Mouse (Mus musculus) hindbrain, embryonic 12.5 days (tissue): ENCODE results near the gene Elmo1. TPM values are rescaled to one million over a fixed set of nuclear protein-coding genes. Genes with fewer than 3 reads are reported as not detected.

Experiments
- ATAC-seq: fragments of 200-750 bp; cut with Nextera tagmentation; 2 replicates; pipeline ENCODE4 v1.8.0; 2017; ENCODE audit warnings: moderate TSS enrichment; ENCODE audit not compliant: low FRiP score
- H3K27ac ChIP-seq: fragments of 300-500 bp; sonication (generic); 2 replicates; pipeline ENCODE4 v1.5.1; 2016; ENCODE audit warnings: mild to moderate bottlenecking
- H3K27me3 ChIP-seq: fragments of 300-500 bp; sonication (generic); 2 replicates; pipeline ENCODE4 v1.6.1; 2016; ENCODE audit warnings: mild to moderate bottlenecking
- H3K36me3 ChIP-seq: fragments of 300-500 bp; sonication (generic); 2 replicates; pipeline ENCODE4 v1.6.1; 2016; ENCODE audit warnings: mild to moderate bottlenecking
- H3K4me1 ChIP-seq: fragments of 300-500 bp; sonication (generic); 2 replicates; pipeline ENCODE4 v1.6.1; 2016
- H3K4me2 ChIP-seq: fragments of 300-500 bp; sonication (generic); replicated peaks from 2 replicates; pipeline ENCODE4 v1.6.1; 2016; ENCODE audit warnings: mild to moderate bottlenecking
- H3K4me3 ChIP-seq: fragments of 300-500 bp; sonication (generic); 2 replicates; pipeline ENCODE4 v1.5.1; 2016; ENCODE audit warnings: mild to moderate bottlenecking
- H3K9ac ChIP-seq: fragments of 300-500 bp; sonication (generic); 2 replicates; pipeline ENCODE4 v1.6.1; 2016; ENCODE audit warnings: mild to moderate bottlenecking, moderate library complexity
- H3K9me3 ChIP-seq: fragments of 300-500 bp; sonication (generic); replicated peaks from 2 replicates; pipeline ENCODE4 v1.6.1; 2016; ENCODE audit warnings: mild to moderate bottlenecking
- WGBS: fragments of 180-500 bp; shearing (Covaris S2); methylation state at CpG from one replicate; pipeline ENCODE4 v1.1.7; 2016; 5-methylcytosine and 5-hydroxymethylcytosine counted together
- polyA plus RNA-seq: library from polyadenylated mRNA; unstranded; fragments of >200 nt; fragmentation: Nextera tagmentation; extraction: Ambion mirVana; gene quantifications from 2 replicates; pipeline ENCODE4 v1.2.1, GENCODE M21; 2016

Gene Elmo1
- polyA plus RNA-seq, 1 experiment from 2014 or later, result 28.9 TPM

- Histone ChIP-seq H3K4me1 (no peaks in the 10 kb centered on the region), H3K9ac (no peak overlapping the region), H3K27ac (0 out of 2 replicates have a peak overlapping the region, but pooled peaks have one; percentile 35), H3K27me3 (no peaks in the 10 kb centered on the region), H3K9me3 (no peaks in the 10 kb centered on the region), H3K36me3 (no peaks in the 10 kb centered on the region), H3K4me2 (no peak overlapping the region), H3K4me3 (no peak overlapping the region)
- WGBS, result 68% methylated on average over 4 of the region's 4 CpGs
- peak; percentile 50; the same call in 1 of the 2 replicates for ATAC-seq
These were observed 244.9 kb downstream of the Elmo1 start for GRCm38 (mm10) chr13:20335051-20335888.

GRCm38 (mm10) chr13:20335889-20336497 lies 245.6 kb downstream of the Elmo1 start:
- H3K9ac ChIP-seq, result no peak overlapping the region
- H3K27ac ChIP-seq, result no peak overlapping the region; the same call in 1 of the 2 replicates
- no peaks in the 10 kb centered on the region for H3K9me3 ChIP-seq
- no peaks in the 10 kb centered on the region for H3K27me3 ChIP-seq
- H3K36me3 ChIP-seq, result no peaks in the 10 kb centered on the region
- peak; percentile 50; the same call in 1 of the 2 replicates for ATAC-seq
- 76% methylated on average over 7 of the region's 7 CpGs for WGBS
- no peaks in the 10 kb centered on the region for H3K4me1 ChIP-seq
- H3K4me2 ChIP-seq, result no peak overlapping the region
- no peak overlapping the region for H3K4me3 ChIP-seq

GRCm38 (mm10) chr13:20342881-20343280 lies 252.5 kb downstream of the Elmo1 start:
- H3K9ac ChIP-seq, result no peak overlapping the region
- H3K4me1 ChIP-seq, result no peaks in the 10 kb centered on the region
- 93% methylated on average over 3 of the region's 3 CpGs for WGBS
- H3K27me3 ChIP-seq, result no peaks in the 10 kb centered on the region
- ATAC-seq, result no peak
- H3K36me3 ChIP-seq, result no peaks in the 10 kb centered on the region
- no peak overlapping the region for H3K27ac ChIP-seq
- no peak overlapping the region for H3K4me2 ChIP-seq
- H3K9me3 ChIP-seq, result no peaks in the 10 kb centered on the region
- no peak overlapping the region for H3K4me3 ChIP-seq

- Histone ChIP-seq H3K9ac (no peak overlapping the region), H3K27me3 (no peaks in the 10 kb centered on the region), H3K36me3 (no peaks in the 10 kb centered on the region), H3K9me3 (no peaks in the 10 kb centered on the region), H3K4me1 (peaks cover 2% of the 10 kb centered on the region; the same call in 1 of the 2 replicates), H3K27ac (no peak overlapping the region), H3K4me3 (no peak overlapping the region), H3K4me2 (no peak overlapping the region)
- 94% methylated on average over 1 of the region's 1 CpGs for WGBS
- no peak for ATAC-seq
These were observed 259.4 kb downstream of the Elmo1 start for GRCm38 (mm10) chr13:20349754-20350153.

- H3K4me1 ChIP-seq, result peaks cover 8% of the 10 kb centered on the region
- H3K4me3 ChIP-seq, result no peak overlapping the region
- no peak overlapping the region for H3K27ac ChIP-seq
- 98% methylated on average over 2 of the region's 2 CpGs for WGBS
- ATAC-seq, result no peak
- no peaks in the 10 kb centered on the region for H3K9me3 ChIP-seq
- H3K9ac ChIP-seq, result no peak overlapping the region
- no peak overlapping the region for H3K4me2 ChIP-seq
- no peaks in the 10 kb centered on the region for H3K27me3 ChIP-seq
- H3K36me3 ChIP-seq, result no peaks in the 10 kb centered on the region
These were observed 262.2 kb downstream of the Elmo1 start for GRCm38 (mm10) chr13:20352631-20353030.

GRCm38 (mm10) chr13:20353862-20354603 lies 263.6 kb downstream of the Elmo1 start:
- Histone ChIP-seq H3K27me3 (no peaks in the 10 kb centered on the region), H3K36me3 (no peaks in the 10 kb centered on the region), H3K27ac (0 out of 2 replicates have a peak overlapping the region, but pooled peaks have one; percentile 23), H3K4me3 (no peak overlapping the region), H3K4me2 (no peak overlapping the region), H3K9me3 (no peaks in the 10 kb centered on the region), H3K9ac (no peak overlapping the region), H3K4me1 (peaks cover 8% of the 10 kb centered on the region)
- peak; percentile 53 for ATAC-seq
- 40% methylated on average over 10 of the region's 10 CpGs for WGBS

GRCm38 (mm10) chr13:20354604-20354999 lies 264.2 kb downstream of the Elmo1 start:
- H3K27me3 ChIP-seq, result no peaks in the 10 kb centered on the region
- no peak overlapping the region for H3K4me3 ChIP-seq
- WGBS, result 47% methylated on average over 5 of the region's 5 CpGs
- H3K27ac ChIP-seq, result no peak overlapping the region; the same call in 1 of the 2 replicates
- H3K9me3 ChIP-seq, result no peaks in the 10 kb centered on the region
- H3K4me1 ChIP-seq, result peaks cover 8% of the 10 kb centered on the region
- ATAC-seq, result peak; percentile 89
- no peak overlapping the region for H3K4me2 ChIP-seq
- no peak overlapping the region for H3K9ac ChIP-seq
- H3K36me3 ChIP-seq, result no peaks in the 10 kb centered on the region

GRCm38 (mm10) chr13:20362541-20362940 lies 272.1 kb downstream of the Elmo1 start:
- Histone ChIP-seq H3K27me3 (no peaks in the 10 kb centered on the region), H3K4me1 (no peaks in the 10 kb centered on the region), H3K27ac (no peak overlapping the region), H3K4me3 (no peak overlapping the region), H3K4me2 (no peak overlapping the region), H3K36me3 (no peaks in the 10 kb centered on the region), H3K9ac (no peak overlapping the region), H3K9me3 (no peaks in the 10 kb centered on the region; the same call in 1 of the 2 replicates)
- WGBS, result 82% methylated on average over 2 of the region's 2 CpGs
- ATAC-seq, result no peak

- Histone ChIP-seq H3K36me3 (no peaks in the 10 kb centered on the region), H3K27ac (no peak overlapping the region; the same call in 1 of the 2 replicates), H3K9me3 (no peaks in the 10 kb centered on the region), H3K4me3 (no peak overlapping the region), H3K4me1 (peaks cover 6% of the 10 kb centered on the region; the same call in 1 of the 2 replicates), H3K4me2 (no peak overlapping the region), H3K9ac (no peak overlapping the region), H3K27me3 (no peaks in the 10 kb centered on the region)
- no peak for ATAC-seq
- 73% methylated on average over 7 of the region's 7 CpGs for WGBS
These were observed 275.6 kb downstream of the Elmo1 start for GRCm38 (mm10) chr13:20365828-20366593.

GRCm38 (mm10) chr13:20370036-20370802 lies 279.8 kb downstream of the Elmo1 start:
- peak; percentile 68 for ATAC-seq
- Histone ChIP-seq H3K27me3 (no peaks in the 10 kb centered on the region), H3K4me1 (peaks cover 6% of the 10 kb centered on the region; the same call in 1 of the 2 replicates), H3K27ac (peak overlapping the region; percentile 82), H3K4me2 (no peak overlapping the region), H3K4me3 (no peak overlapping the region), H3K9me3 (no peaks in the 10 kb centered on the region), H3K36me3 (no peaks in the 10 kb centered on the region), H3K9ac (no peak overlapping the region)
- 75% methylated on average over 5 of the region's 5 CpGs for WGBS

GRCm38 (mm10) chr13:20371501-20371900 lies 281.1 kb downstream of the Elmo1 start:
- Histone ChIP-seq H3K27ac (no peak overlapping the region), H3K36me3 (no peaks in the 10 kb centered on the region), H3K4me2 (no peak overlapping the region), H3K4me3 (no peak overlapping the region), H3K27me3 (no peaks in the 10 kb centered on the region), H3K9me3 (no peaks in the 10 kb centered on the region), H3K9ac (no peak overlapping the region), H3K4me1 (peaks cover 6% of the 10 kb centered on the region; the same call in 1 of the 2 replicates)
- WGBS, result 86% methylated on average over 6 of the region's 6 CpGs
- no peak for ATAC-seq
